In genomic region chr13:52978321-52978981, GRCm38 (mm10) we compare ENCODE assay signal across 8 mouse cellular contexts. TPM values are rescaled to one million over a fixed set of nuclear protein-coding genes. Genes with fewer than 3 reads are reported as not detected.
DNase-seq lines count a peak whose midpoint lies in the region; ATAC-seq and TF ChIP-seq lines count a peak whose summit lies in the region.

No protein-coding gene starts in this region.

- peak overlapping the region; percentile 69 for H3K4me2 ChIP-seq in forebrain, embryonic 16.5 days (ENCODE audit: low read length)
- H3K4me2 ChIP-seq in hindbrain, embryonic 16.5 days (ENCODE audit: low read length) = peak overlapping the region; percentile 92
- H3K4me2 ChIP-seq in liver, embryonic 12.5 days = peak overlapping the region; percentile 71
- H3K4me2 ChIP-seq in neural tube, embryonic 12.5 days (replicated peaks) = peak overlapping the region; percentile 87

- TF ChIP-seq CTCF in brain, embryonic 14.5 days (IDR thresholded peaks at IDR 0.05; ENCODE audit: borderline replicate concordance, extremely low read depth, insufficient read depth, insufficient read length) = no peak

- peak overlapping the region; percentile 82 for H3K9ac ChIP-seq in forebrain, embryonic 16.5 days (replicated peaks; ENCODE audit: low read depth, low read length)
- peak overlapping the region; percentile 82 for H3K9ac ChIP-seq in hindbrain, embryonic 16.5 days (ENCODE audit: low read depth, low read length)
- H3K9ac ChIP-seq in liver, embryonic 12.5 days = 0 out of 2 replicates have a peak overlapping the region, but pooled peaks have one; percentile 31
- peak overlapping the region; percentile 92 for H3K9ac ChIP-seq in neural tube, embryonic 12.5 days

- H3K9me3 ChIP-seq in forebrain, embryonic 16.5 days (ENCODE audit: control insufficient read depth, low read length) = no peaks in the 10 kb centered on the region
- no peaks in the 10 kb centered on the region for H3K9me3 ChIP-seq in hindbrain, embryonic 16.5 days (ENCODE audit: control insufficient read depth, low read length)
- H3K9me3 ChIP-seq in liver, embryonic 12.5 days (replicated peaks) = no peaks in the 10 kb centered on the region
- H3K9me3 ChIP-seq in neural tube, embryonic 12.5 days = no peaks in the 10 kb centered on the region

- WGBS in forebrain, embryonic 16.5 days = under 1% methylated on average over 47 of the region's 64 CpGs
- whole genome bisulfite sequencing in hindbrain, embryonic 16.5 days = 1% methylated on average over 55 of the region's 64 CpGs
- WGBS in liver, embryonic 12.5 days (ENCODE audit: insufficient replicate concordance) = under 1% methylated on average over 64 of the region's 64 CpGs
- WGBS in neural tube, embryonic 12.5 days = under 1% methylated on average over 62 of the region's 64 CpGs

- H3K27ac ChIP-seq in forebrain, embryonic 16.5 days (ENCODE audit: low read length) = peak overlapping the region; percentile 90
- peak overlapping the region; percentile 86 for H3K27ac ChIP-seq in hindbrain, embryonic 16.5 days (ENCODE audit: low read depth, low read length)
- H3K27ac ChIP-seq in liver, embryonic 12.5 days = no peak overlapping the region
- peak overlapping the region; percentile 84 for H3K27ac ChIP-seq in neural tube, embryonic 12.5 days

- no peaks in the 10 kb centered on the region for H3K36me3 ChIP-seq in forebrain, embryonic 16.5 days (ENCODE audit: control insufficient read depth, insufficient read depth)
- H3K36me3 ChIP-seq in hindbrain, embryonic 16.5 days (ENCODE audit: control insufficient read depth, insufficient read depth, low read length) = no peaks in the 10 kb centered on the region
- no peaks in the 10 kb centered on the region for H3K36me3 ChIP-seq in liver, embryonic 12.5 days
- no peaks in the 10 kb centered on the region for H3K36me3 ChIP-seq in neural tube, embryonic 12.5 days

- peak; percentile 21 for ATAC-seq in forebrain, embryonic 16.5 days
- peak; percentile 11; the same call in 1 of the 2 replicates for ATAC-seq in hindbrain, embryonic 16.5 days
- no peak for ATAC-seq in liver, embryonic 12.5 days
- ATAC-seq in neural tube, embryonic 12.5 days (ENCODE audit: low FRiP score, low read depth) = no peak

- intact Hi-C loops in heart, postnatal 25 days (cut with DNase I) = no loop called here

- no peaks in the 10 kb centered on the region; the same call in 1 of the 2 replicates for H3K27me3 ChIP-seq in forebrain, embryonic 16.5 days (replicated peaks; ENCODE audit: control insufficient read depth, insufficient read depth, low read length)
- no peaks in the 10 kb centered on the region for H3K27me3 ChIP-seq in hindbrain, embryonic 16.5 days (replicated peaks; ENCODE audit: control insufficient read depth, insufficient read depth, low read length)
- H3K27me3 ChIP-seq in liver, embryonic 12.5 days (replicated peaks) = peaks cover 72% of the 10 kb centered on the region
- H3K27me3 ChIP-seq in neural tube, embryonic 12.5 days (replicated peaks) = no peaks in the 10 kb centered on the region

- DNase-seq in heart, adult 11 months = peak; percentile 96
- DNase-seq in heart, postnatal 25 days (ENCODE audit: low spot score) = no peak
- peak; percentile 60 for DNase-seq in brain, embryonic 14.5 days (ENCODE audit: low read depth)
- peak; percentile 30 to 37 for DNase-seq in urinary bladder, postnatal 36 days (ENCODE audit: low spot score in 2 of 2)

- peaks cover 40% of the 10 kb centered on the region for H3K4me1 ChIP-seq in forebrain, embryonic 16.5 days (replicated peaks; ENCODE audit: control insufficient read depth, insufficient read depth, low read length)
- H3K4me1 ChIP-seq in hindbrain, embryonic 16.5 days (ENCODE audit: control insufficient read depth, insufficient read depth, low read depth, low read length) = peaks cover 31% of the 10 kb centered on the region
- H3K4me1 ChIP-seq in liver, embryonic 12.5 days = peaks cover 37% of the 10 kb centered on the region
- peaks cover 33% of the 10 kb centered on the region for H3K4me1 ChIP-seq in neural tube, embryonic 12.5 days

- peak; percentile 28; the same call in 1 of the 2 replicates for TF ChIP-seq POLR2A in brain, embryonic 14.5 days (IDR thresholded peaks at IDR 0.05; ENCODE audit: borderline replicate concordance, extremely low read depth, insufficient read depth, insufficient read length, poor library complexity, severe bottlenecking)

- H3K4me3 ChIP-seq in forebrain, embryonic 16.5 days (replicated peaks; ENCODE audit: low read length) = peak overlapping the region; percentile 58
- H3K4me3 ChIP-seq in hindbrain, embryonic 16.5 days (ENCODE audit: low read length) = peak overlapping the region; percentile 74
- H3K4me3 ChIP-seq in liver, embryonic 12.5 days = peak overlapping the region; percentile 55
- H3K4me3 ChIP-seq in neural tube, embryonic 12.5 days = peak overlapping the region; percentile 65

RNA-seq across cellular contexts. Expression of gene Nfil3, which starts 2.4 kb away (rescaled TPM):
- 10 to 100 TPM; 13.3 to 36.5 TPM for total RNA-seq in heart, postnatal 25 days (2021)
- 9.7 and 16.8 TPM in 2 replicates for polyA plus RNA-seq in brain, embryonic 14.5 days (2012; rRNA removed)
- 58.8 and 67.1 TPM in 2 replicates for polyA plus RNA-seq in forebrain, embryonic 16.5 days (2015; fragmentation: Nextera tagmentation; extraction: Ambion mirVana)
- 44.8 and 46.0 TPM in 2 replicates for polyA plus RNA-seq in hindbrain, embryonic 16.5 days (2015; fragmentation: Nextera tagmentation; extraction: Ambion mirVana)
- polyA plus RNA-seq in liver, embryonic 12.5 days (2016; fragmentation: Nextera tagmentation; extraction: Ambion mirVana) = 5.0 and 5.4 TPM in 2 replicates
- 42.2 and 44.2 TPM in 2 replicates for polyA plus RNA-seq in neural tube, embryonic 12.5 days (2016; fragmentation: Nextera tagmentation; extraction: Ambion mirVana)

RNA-seq across cellular contexts. Expression of gene Auh, which starts 49.0 kb away (rescaled TPM):
- 100 to 1,000 TPM; 114 to 131 TPM for total RNA-seq in heart, postnatal 25 days (2021)
- polyA plus RNA-seq in brain, embryonic 14.5 days (2012; rRNA removed) = 39.7 and 42.9 TPM in 2 replicates
- polyA plus RNA-seq in forebrain, embryonic 16.5 days (2015; fragmentation: Nextera tagmentation; extraction: Ambion mirVana) = 60.9 and 63.5 TPM in 2 replicates
- polyA plus RNA-seq in hindbrain, embryonic 16.5 days (2015; fragmentation: Nextera tagmentation; extraction: Ambion mirVana) = 66.5 and 75.0 TPM in 2 replicates
- 30.1 and 32.6 TPM in 2 replicates for polyA plus RNA-seq in liver, embryonic 12.5 days (2016; fragmentation: Nextera tagmentation; extraction: Ambion mirVana)
- polyA plus RNA-seq in neural tube, embryonic 12.5 days (2016; fragmentation: Nextera tagmentation; extraction: Ambion mirVana) = 51.4 and 52.7 TPM in 2 replicates

Comparison
In these comparisons a context has a peak if more than half of its experiments do, and no peak if none do; other contexts are left out.
1. ATAC-seq: peak in forebrain, embryonic 16.5 days (single experiment) and hindbrain, embryonic 16.5 days (single experiment); none in liver, embryonic 12.5 days (single experiment) and neural tube, embryonic 12.5 days (single experiment).
2. H3K9ac ChIP-seq: peak in every context shown above with its lines; median percentile 92 in neural tube, embryonic 12.5 days; 82 in forebrain, embryonic 16.5 days; 82 in hindbrain, embryonic 16.5 days; 31 in liver, embryonic 12.5 days.
3. Peak in every context shown above with its lines, with median percentiles within 50 percentile points of each other: H3K4me2 ChIP-seq and H3K4me3 ChIP-seq.